Mouse (Mus musculus) lung, postnatal 4 days (tissue): ENCODE measurements around the gene Gm8857.
A peak's percentile ranks its signal among the peaks of the same experiment; 100 is the strongest.
"Not testable (repeated sequence)": the region's sequence is repeated elsewhere in the genome, so short reads cannot be mapped to it uniquely, and the experiment has no call there.

ENCODE experiments used
- DNase-seq, 2 experiments: peaks; one replicate each; pipeline ENCODE4 v3.0.0; 2021

Gene Gm8857

DNA sequence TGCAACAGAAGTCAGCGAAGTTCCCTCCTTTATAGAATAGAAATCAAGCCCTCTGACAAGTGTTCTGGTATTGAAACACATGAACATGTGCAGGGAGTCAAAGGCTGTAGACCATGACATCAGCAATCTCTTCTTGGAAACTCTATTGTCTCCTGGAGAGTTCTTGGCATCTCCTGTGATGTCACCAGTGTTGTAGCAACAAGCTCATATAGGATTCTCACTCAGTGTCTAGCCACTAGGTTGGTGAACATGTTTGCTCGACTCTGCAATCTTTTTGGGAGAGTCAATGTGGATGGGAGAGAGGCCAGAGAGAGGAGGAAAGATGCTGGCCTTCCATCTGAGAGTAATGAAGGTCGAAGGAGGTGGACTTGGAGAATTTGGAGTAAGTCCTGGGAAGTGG, at the start of gene Gm8857, which contains the start of gene Gm8871:
Gm8857 (plus strand) TSS at position 303 of the 400 bp plus-strand sequence.
Gm8871 (plus strand) TSS at position 301 of the 400 bp plus-strand sequence.
- DNase-seq: not testable (repeated sequence)

DNA sequence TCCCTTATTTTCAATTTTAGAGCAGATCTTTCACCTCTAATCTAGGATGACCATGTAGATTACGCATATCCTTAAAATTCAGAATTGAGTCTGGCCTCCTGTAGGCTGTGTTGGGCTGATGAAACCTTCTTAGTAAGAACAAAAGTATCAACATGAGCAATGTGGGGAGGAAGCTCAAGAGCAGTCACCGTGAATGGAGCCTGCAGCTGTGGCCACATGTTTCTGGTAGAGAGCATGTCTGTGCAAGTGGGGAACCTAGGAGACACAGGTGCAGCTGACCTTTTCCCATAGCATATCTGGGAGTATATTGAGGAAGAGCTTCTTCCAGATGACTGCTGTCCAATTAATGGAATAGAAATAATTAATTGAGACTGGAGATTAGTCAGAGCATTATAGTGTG, 5.9 kb downstream of the Gm8857 start:
- DNase-seq: not testable (repeated sequence)

DNA sequence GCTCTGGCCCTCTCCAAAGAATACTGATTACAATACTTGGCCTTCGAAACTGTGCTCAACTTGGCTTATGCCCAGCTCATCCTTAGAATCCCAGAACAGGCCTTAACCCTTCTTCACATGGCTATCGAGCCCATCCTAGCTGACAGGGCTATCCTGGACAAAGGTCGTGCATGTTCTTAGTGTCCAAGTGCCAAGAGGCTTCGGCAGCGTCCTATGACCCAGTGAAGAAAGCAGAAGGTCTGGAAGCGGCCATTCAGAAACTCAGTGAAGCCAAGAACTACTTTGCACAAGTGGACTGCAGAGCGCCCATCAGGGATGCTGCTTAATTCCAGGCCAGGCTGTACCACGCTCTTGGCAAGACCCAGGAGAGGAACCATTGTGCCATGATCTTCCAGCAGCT, 10.4 kb downstream of the Gm8857 start:
- DNase-seq: peak in 1 of 2 experiments; percentile 15
